Mouse (Mus musculus): ENCODE data around the gene Stx6.

DNA sequence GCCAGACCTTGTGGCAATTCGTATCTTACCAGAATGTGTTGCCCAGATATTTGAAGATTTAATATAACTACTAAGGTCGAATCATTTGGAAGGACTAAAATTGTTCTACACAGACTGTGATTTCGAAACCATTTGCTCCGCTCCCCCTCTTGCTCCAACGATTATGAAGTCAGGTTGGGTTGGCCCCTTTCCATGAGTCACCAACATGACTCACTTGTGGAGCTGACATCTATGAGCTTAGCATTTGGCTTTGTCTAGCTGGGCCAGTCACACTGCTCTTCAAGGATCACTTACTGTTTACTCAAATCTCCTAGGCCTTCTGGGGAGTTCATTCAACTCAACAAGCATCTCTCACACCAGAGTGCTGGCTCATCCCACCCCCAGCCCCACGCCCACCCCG, 19.7 kb upstream of the Stx6 start:
- no peak for TF ChIP-seq POLR2A (IDR thresholded peaks at IDR 0.05; ENCODE audit: insufficient read depth, low read depth, low read length)
- TF ChIP-seq CTCF (IDR thresholded peaks at IDR 0.05; ENCODE audit: insufficient read depth, low read depth, low read length) = no peak
